Mouse (Mus musculus) intestine, postnatal 0 days (tissue): ENCODE data around the gene Itpripl1. TPM values are rescaled to one million over a fixed set of nuclear protein-coding genes. Genes with fewer than 3 reads are reported as not detected.
"Not testable (repeated sequence)": the region's sequence is repeated elsewhere in the genome, so short reads cannot be mapped to it uniquely, and the experiment has no call there.

Experiments
- ATAC-seq: fragments of 200-750 bp; cut with Nextera tagmentation; 2 replicates; pipeline ENCODE4 v1.8.0; 2017; ENCODE audit warnings: mild to moderate bottlenecking, moderate TSS enrichment, moderate library complexity
- H3K27ac ChIP-seq: fragments of 300-500 bp; sonication (generic); 2 replicates; pipeline ENCODE4 v1.5.1; 2014; ENCODE audit warnings: mild to moderate bottlenecking, low read depth, low read length, moderate library complexity
- H3K27me3 ChIP-seq: fragments of 300-500 bp; sonication (generic); replicated peaks from 2 replicates; pipeline ENCODE4 v1.6.1; 2014; ENCODE audit warnings: low read length, mixed read lengths; ENCODE audit not compliant: control insufficient read depth, insufficient read depth
- H3K36me3 ChIP-seq: fragments of 300-500 bp; sonication (generic); 2 replicates; pipeline ENCODE4 v1.6.1; 2014; ENCODE audit warnings: mild to moderate bottlenecking, moderate library complexity; ENCODE audit not compliant: control insufficient read depth, insufficient read depth
- H3K4me1 ChIP-seq: fragments of 300-500 bp; sonication (generic); replicated peaks from 2 replicates; pipeline ENCODE4 v1.6.1; 2014; ENCODE audit warnings: antibody characterized with exemption, low read length, mixed read lengths; ENCODE audit not compliant: control insufficient read depth, insufficient read depth
- H3K4me2 ChIP-seq: fragments of 300-500 bp; sonication (generic); replicated peaks from 2 replicates; pipeline ENCODE4 v1.6.1; 2014; ENCODE audit warnings: low read depth, mild to moderate bottlenecking, moderate library complexity
- H3K4me3 ChIP-seq: fragments of 300-500 bp; sonication (generic); 2 replicates; pipeline ENCODE4 v1.5.1; 2014; ENCODE audit warnings: low read depth, low read length
- H3K9ac ChIP-seq: fragments of 300-500 bp; sonication (generic); 2 replicates; pipeline ENCODE4 v1.6.1; 2014; ENCODE audit warnings: mild to moderate bottlenecking, low read depth, low read length
- H3K9me3 ChIP-seq: fragments of 300-500 bp; sonication (generic); 2 replicates; pipeline ENCODE4 v1.6.1; 2016; ENCODE audit warnings: mixed run types; ENCODE audit not compliant: control insufficient read depth
- CTCF ChIP-seq: sonication (generic); IDR thresholded peaks from 2 replicates; pipeline ENCODE4 v1.5.1; 2016; ENCODE audit warnings: low read depth, mild to moderate bottlenecking, control low read depth, antibody characterized with exemption, moderate library complexity
- WGBS: fragments of 180-500 bp; shearing (Covaris S2); extraction: QIAGEN DNeasy Blood & Tissue Kit; methylation state at CpG from one replicate; pipeline ENCODE4 v1.1.7; 2014; 5-methylcytosine and 5-hydroxymethylcytosine counted together
- polyA plus RNA-seq: library from polyadenylated mRNA; unstranded; fragments of >200 nt; fragmentation: Nextera tagmentation; extraction: Ambion mirVana; gene quantifications from 2 replicates; pipeline ENCODE4 v1.2.1, GENCODE M21; 2015

Gene Itpripl1
- polyA plus RNA-seq, 1 experiment from 2014 or later, result 21.2 TPM

- no peak overlapping the region for H3K4me2 ChIP-seq
- WGBS, result 55% methylated on average over 10 of the region's 10 CpGs
- H3K9ac ChIP-seq, result no peak overlapping the region
- H3K27me3 ChIP-seq, result no peaks in the 10 kb centered on the region
- peaks cover 10% of the 10 kb centered on the region; the same call in 1 of the 2 replicates for H3K36me3 ChIP-seq
- ATAC-seq, result no peak
- no peak overlapping the region for H3K27ac ChIP-seq
- 0 out of 2 replicates have a peak, but pooled peaks cover 4% of the 10 kb centered on the region for H3K4me1 ChIP-seq
- no peak overlapping the region for H3K4me3 ChIP-seq
- TF ChIP-seq CTCF, result no peak
- H3K9me3 ChIP-seq, result no peaks in the 10 kb centered on the region
Measured at GRCm38 (mm10) chr2:127137838-127138420, 5.3 kb downstream of the Itpripl1 start.

- WGBS, result 7% methylated on average over 5 of the region's 5 CpGs
- Histone ChIP-seq H3K9ac (no peak overlapping the region), H3K4me3 (no peak overlapping the region), H3K4me2 (0 out of 2 replicates have a peak overlapping the region, but pooled peaks have one; percentile 1), H3K27ac (no peak overlapping the region), H3K36me3 (peaks cover 10% of the 10 kb centered on the region; the same call in 1 of the 2 replicates), H3K4me1 (0 out of 2 replicates have a peak, but pooled peaks cover 4% of the 10 kb centered on the region), H3K27me3 (no peaks in the 10 kb centered on the region), H3K9me3 (no peaks in the 10 kb centered on the region)
- no peak for TF ChIP-seq CTCF
- peak; percentile 39; the same call in 1 of the 2 replicates for ATAC-seq
Measured at GRCm38 (mm10) chr2:127136979-127137378, 6.3 kb downstream of the Itpripl1 start.

GRCm38 (mm10) chr2:127135255-127135654, 8.0 kb downstream of the Itpripl1 start:
- not testable (repeated sequence) for H3K9me3 ChIP-seq, ATAC-seq, H3K4me3 ChIP-seq, H3K9ac ChIP-seq, H3K4me1 ChIP-seq, H3K36me3 ChIP-seq, H3K27me3 ChIP-seq, H3K27ac ChIP-seq, H3K4me2 ChIP-seq
- peak; percentile 51 for TF ChIP-seq CTCF
- 35% methylated on average over 2 of the region's 3 CpGs for WGBS

GRCm38 (mm10) chr2:127133621-127134461, 9.4 kb downstream of the Itpripl1 start, which contains the start of gene Ncaph:
Ncaph (minus strand) TSS chr2:127133954.
- H3K4me2 ChIP-seq, result peak within 1 kb of the TSS; percentile 75
- no peak for TF ChIP-seq CTCF
- no peaks in the 10 kb centered on the region for H3K36me3 ChIP-seq
- 1% methylated on average over 57 of the region's 57 CpGs for WGBS
- 0 out of 2 replicates have a peak, but pooled peaks cover 4% of the 10 kb centered on the region for H3K4me1 ChIP-seq
- ATAC-seq, result peak; percentile 85
- H3K4me3 ChIP-seq, result peak within 1 kb of the TSS; percentile 86
- H3K9ac ChIP-seq, result peak within 1 kb of the TSS; percentile 52; the same call in 1 of the 2 replicates
- H3K27me3 ChIP-seq, result no peaks in the 10 kb centered on the region
- H3K27ac ChIP-seq, result peak within 1 kb of the TSS; percentile 88
- no peaks in the 10 kb centered on the region for H3K9me3 ChIP-seq

- Histone ChIP-seq H3K9ac (no peak overlapping the region), H3K27me3 (no peaks in the 10 kb centered on the region), H3K9me3 (no peaks in the 10 kb centered on the region), H3K27ac (no peak overlapping the region), H3K36me3 (peaks cover 5% of the 10 kb centered on the region; the same call in 1 of the 2 replicates), H3K4me3 (no peak overlapping the region), H3K4me2 (no peak overlapping the region), H3K4me1 (no peaks in the 10 kb centered on the region)
- TF ChIP-seq CTCF, result no peak
- ATAC-seq, result no peak
- 48% methylated on average over 8 of the region's 8 CpGs for WGBS
Measured at GRCm38 (mm10) chr2:127131353-127131752, 11.9 kb downstream of the Itpripl1 start.

GRCm38 (mm10) chr2:127128926-127129325, 14.3 kb downstream of the Itpripl1 start:
- Histone ChIP-seq H3K9me3 (no peaks in the 10 kb centered on the region), H3K4me1 (no peaks in the 10 kb centered on the region), H3K9ac (no peak overlapping the region), H3K27me3 (no peaks in the 10 kb centered on the region), H3K4me2 (no peak overlapping the region), H3K27ac (no peak overlapping the region), H3K4me3 (no peak overlapping the region), H3K36me3 (peaks cover 29% of the 10 kb centered on the region)
- 80% methylated on average over 5 of the region's 5 CpGs for WGBS
- no peak for TF ChIP-seq CTCF
- ATAC-seq, result no peak
